Mouse (Mus musculus) heart, adult 2 months (tissue): ENCODE measurements around the gene Mast3.

Experiments used
- CTCF ChIP-seq: fragments of 200-600 bp; IDR thresholded peaks from 2 replicates; pipeline ENCODE4 v1.8.1; 2022; ENCODE audit warnings: antibody characterized with exemption, mild to moderate bottlenecking, moderate library complexity
- POLR2A ChIP-seq: fragments of 200-500 bp; IDR thresholded peaks from 2 replicates; pipeline ENCODE4 v1.6.1; 2011; ENCODE audit warnings: mild to moderate bottlenecking, low read depth, low read length, control low read depth; ENCODE audit not compliant: insufficient read depth

GRCm38 (mm10) chr8:70756476-70757040, 48.3 kb downstream of the Mast3 start:
- no peak for TF ChIP-seq CTCF
- TF ChIP-seq POLR2A = no peak
